In genomic region chr15:98614551-98614950, GRCm38 (mm10) we compare ENCODE assay signal across 10 mouse cellular contexts. TPM values are rescaled to one million over a fixed set of nuclear protein-coding genes. Genes with fewer than 3 reads are reported as not detected.
A peak's percentile ranks its signal among the peaks of the same experiment; 100 is the strongest.
DNase-seq lines count a peak whose midpoint lies in the region; ATAC-seq and TF ChIP-seq lines count a peak whose summit lies in the region.
"Had no signal": no experiment of that assay in that cellular context is flagged by ENCODE, and none has a peak within 500 bp of the region (broad histone marks: within the 10 kb centered on the region; RNA-seq: fewer than 3 reads in every experiment).

No protein-coding gene starts in this region.

- H3K27ac ChIP-seq in liver, postnatal 0 days (ENCODE audit: low read depth): 0 out of 2 replicates have a peak overlapping the region, but pooled peaks have one; percentile 13
- no peak overlapping the region for H3K27ac ChIP-seq in liver, embryonic 11.5 days (ENCODE audit: low read depth, low read length)
- H3K27ac ChIP-seq in hindbrain, postnatal 0 days: no peak overlapping the region
- H3K27ac ChIP-seq in midbrain, embryonic 15.5 days: peak overlapping the region; percentile 42; the same call in 1 of the 2 replicates

- peaks cover 8% of the 10 kb centered on the region for H3K4me1 ChIP-seq in liver, postnatal 0 days (ENCODE audit: insufficient read depth)
- H3K4me1 ChIP-seq in liver, embryonic 11.5 days (replicated peaks; ENCODE audit: control insufficient read depth, insufficient read depth, low read length): peaks cover 8% of the 10 kb centered on the region
- no peaks in the 10 kb centered on the region for H3K4me1 ChIP-seq in hindbrain, postnatal 0 days (ENCODE audit: insufficient read depth, low read length)
- peaks cover 12% of the 10 kb centered on the region for H3K4me1 ChIP-seq in midbrain, embryonic 15.5 days

- 54% methylated on average over 9 of the region's 9 CpGs for WGBS in liver, postnatal 0 days (ENCODE audit: insufficient replicate concordance)
- 76% methylated on average over 9 of the region's 9 CpGs for WGBS in liver, embryonic 11.5 days
- 26% methylated on average over 9 of the region's 9 CpGs for WGBS in hindbrain, postnatal 0 days
- WGBS in midbrain, embryonic 15.5 days: 39% methylated on average over 9 of the region's 9 CpGs

- no peak for TF ChIP-seq EP300 in liver, postnatal 0 days (IDR thresholded peaks at IDR 0.05; ENCODE audit: low read depth)

- peaks cover 7% of the 10 kb centered on the region; the same call in 1 of the 2 replicates for H3K27me3 ChIP-seq in liver, postnatal 0 days (ENCODE audit: insufficient read depth, low read length)
- H3K27me3 ChIP-seq in liver, embryonic 11.5 days (replicated peaks; ENCODE audit: control insufficient read depth, insufficient read depth, low read length): 0 out of 2 replicates have a peak, but pooled peaks cover 2% of the 10 kb centered on the region
- no peaks in the 10 kb centered on the region for H3K27me3 ChIP-seq in hindbrain, postnatal 0 days (ENCODE audit: insufficient read depth, low read length)
- peaks cover 3% of the 10 kb centered on the region; the same call in 1 of the 2 replicates for H3K27me3 ChIP-seq in midbrain, embryonic 15.5 days (replicated peaks)

- H3K9me3 ChIP-seq in liver, postnatal 0 days (ENCODE audit: low read length): no peaks in the 10 kb centered on the region
- no peaks in the 10 kb centered on the region for H3K9me3 ChIP-seq in liver, embryonic 11.5 days (ENCODE audit: control insufficient read depth, low read length)
- H3K9me3 ChIP-seq in hindbrain, postnatal 0 days (ENCODE audit: low read length): no peaks in the 10 kb centered on the region
- H3K9me3 ChIP-seq in midbrain, embryonic 15.5 days: no peaks in the 10 kb centered on the region

- no peak for TF ChIP-seq CTCF in liver, postnatal 0 days (IDR thresholded peaks at IDR 0.05; ENCODE audit: low read depth)
- TF ChIP-seq CTCF in hindbrain, postnatal 0 days (IDR thresholded peaks at IDR 0.05; ENCODE audit: low read depth): no peak

- H3K4me2 ChIP-seq in liver, postnatal 0 days (ENCODE audit: low read depth, low read length): no peak overlapping the region
- H3K4me2 ChIP-seq in liver, embryonic 11.5 days: no peak overlapping the region
- no peak overlapping the region for H3K4me2 ChIP-seq in hindbrain, postnatal 0 days (ENCODE audit: low read depth, low read length)
- no peak overlapping the region for H3K4me2 ChIP-seq in midbrain, embryonic 15.5 days

- no peak overlapping the region for H3K9ac ChIP-seq in liver, postnatal 0 days (replicated peaks)
- H3K9ac ChIP-seq in liver, embryonic 11.5 days (ENCODE audit: low read depth, low read length): no peak overlapping the region
- H3K9ac ChIP-seq in hindbrain, postnatal 0 days (replicated peaks; ENCODE audit: low read length): no peak overlapping the region
- no peak overlapping the region for H3K9ac ChIP-seq in midbrain, embryonic 15.5 days

- H3K36me3 ChIP-seq in liver, postnatal 0 days (replicated peaks; ENCODE audit: insufficient read depth, low read length): no peaks in the 10 kb centered on the region
- H3K36me3 ChIP-seq in liver, embryonic 11.5 days (ENCODE audit: control insufficient read depth, insufficient read depth, low read length): no peaks in the 10 kb centered on the region
- H3K36me3 ChIP-seq in hindbrain, postnatal 0 days (ENCODE audit: insufficient read depth, low read length): no peaks in the 10 kb centered on the region
- no peaks in the 10 kb centered on the region for H3K36me3 ChIP-seq in midbrain, embryonic 15.5 days (replicated peaks)

- no peak overlapping the region for H3K4me3 ChIP-seq in liver, postnatal 0 days (ENCODE audit: low read depth, low read length)
- H3K4me3 ChIP-seq in liver, embryonic 11.5 days (ENCODE audit: low read depth, low read length): no peak overlapping the region
- no peak overlapping the region for H3K4me3 ChIP-seq in hindbrain, postnatal 0 days (ENCODE audit: low read length)
- no peak overlapping the region for H3K4me3 ChIP-seq in midbrain, embryonic 15.5 days

- DNase-seq in cerebellum, adult 11-12 months: no peak
- DNase-seq in liver, postnatal 0 days: peak; percentile 57
- no peak for DNase-seq in liver, embryonic 11.5 days (ENCODE audit: low spot score)
- peak; percentile 58 for DNase-seq in hindbrain, postnatal 0 days (ENCODE audit: low spot score)
- no peak for DNase-seq in layer of hippocampus, adult 9-11 months
- DNase-seq: B cell, adult 2 months had no signal

- 0 out of 2 replicates have a peak, but pooled peaks have one; percentile 56 for ATAC-seq in cerebellum, adult (ENCODE audit: insufficient number of reproducible peaks, low FRiP score, low TSS enrichment)
- ATAC-seq in liver, postnatal 0 days: no peak
- no peak for ATAC-seq in liver, embryonic 11.5 days (replicated peaks; ENCODE audit: low FRiP score)
- no peak for ATAC-seq in hindbrain, postnatal 0 days
- no peak for ATAC-seq in midbrain, embryonic 15.5 days (replicated peaks)
- ATAC-seq in granulocyte monocyte progenitor cell, adult 5-6 weeks (replicated peaks; ENCODE audit: poor library complexity, severe bottlenecking): no peak

RNA-seq across cellular contexts. Expression of gene Adcy6, which starts 4.7 kb away (rescaled TPM):
- polyA plus RNA-seq in liver, postnatal 0 days (2015; fragmentation: Nextera tagmentation; extraction: Ambion mirVana): 5.3 and 7.7 TPM in 2 replicates
- 8.3 and 12.3 TPM in 2 replicates for polyA plus RNA-seq in liver, embryonic 11.5 days (2014; fragmentation: Nextera tagmentation; extraction: Ambion mirVana)
- total RNA-seq in hindbrain, postnatal 0 days (2014; rRNA removed): 35.1 and 43.2 TPM in 2 replicates
- polyA plus RNA-seq in hindbrain, postnatal 0 days (2015; fragmentation: Nextera tagmentation; extraction: Ambion mirVana): 5.8 and 6.2 TPM in 2 replicates
- polyA plus RNA-seq in midbrain, embryonic 15.5 days (2015; fragmentation: Nextera tagmentation; extraction: Ambion mirVana): 14.0 and 15.2 TPM in 2 replicates
- 1.8 and 3.1 TPM in 2 replicates for total RNA-seq in granulocyte monocyte progenitor cell, adult 5-6 weeks (2014; fragmentation: Nextera tagmentation)
- total RNA-seq in granulocyte monocyte progenitor cell, adult 5-6 weeks (2017): 2.1 and 2.9 TPM in 2 replicates

RNA-seq across cellular contexts. Expression of gene Cacnb3, which starts 16.1 kb away (rescaled TPM):
- 0.38 and 0.58 TPM in 2 replicates for polyA plus RNA-seq in liver, postnatal 0 days (2015; fragmentation: Nextera tagmentation; extraction: Ambion mirVana)
- polyA plus RNA-seq in liver, embryonic 11.5 days (2014; fragmentation: Nextera tagmentation; extraction: Ambion mirVana): 13.2 TPM in 2 replicates
- total RNA-seq in hindbrain, postnatal 0 days (2014; rRNA removed): 166 and 183 TPM in 2 replicates
- 75.0 and 83.1 TPM in 2 replicates for polyA plus RNA-seq in hindbrain, postnatal 0 days (2015; fragmentation: Nextera tagmentation; extraction: Ambion mirVana)
- 199 and 201 TPM in 2 replicates for polyA plus RNA-seq in midbrain, embryonic 15.5 days (2015; fragmentation: Nextera tagmentation; extraction: Ambion mirVana)
- not detected in 2 replicates for total RNA-seq in granulocyte monocyte progenitor cell, adult 5-6 weeks (2014; fragmentation: Nextera tagmentation)
- total RNA-seq in granulocyte monocyte progenitor cell, adult 5-6 weeks (2017): not detected in 2 replicates

RNA-seq across cellular contexts. Expression of gene 4930415O20Rik, which starts 43.7 kb away (rescaled TPM):
- not detected in 2 replicates for polyA plus RNA-seq in liver, postnatal 0 days (2015; fragmentation: Nextera tagmentation; extraction: Ambion mirVana)
- 0.55 TPM in 1 of 2 replicates, not detected in the other for polyA plus RNA-seq in liver, embryonic 11.5 days (2014; fragmentation: Nextera tagmentation; extraction: Ambion mirVana)
- total RNA-seq in hindbrain, postnatal 0 days (2014; rRNA removed): not detected in 2 replicates
- polyA plus RNA-seq in hindbrain, postnatal 0 days (2015; fragmentation: Nextera tagmentation; extraction: Ambion mirVana): not detected in 2 replicates
- 0.44 and 0.46 TPM in 2 replicates for polyA plus RNA-seq in midbrain, embryonic 15.5 days (2015; fragmentation: Nextera tagmentation; extraction: Ambion mirVana)
- total RNA-seq in granulocyte monocyte progenitor cell, adult 5-6 weeks (2014; fragmentation: Nextera tagmentation): not detected in 2 replicates
- not detected in 2 replicates for total RNA-seq in granulocyte monocyte progenitor cell, adult 5-6 weeks (2017)
- total RNA-seq: layer of hippocampus, postnatal 10 days had no signal

RNA-seq across cellular contexts. Expression of gene Ccnt1, which starts 43.8 kb away (rescaled TPM):
- polyA plus RNA-seq in liver, postnatal 0 days (2015; fragmentation: Nextera tagmentation; extraction: Ambion mirVana): 14.9 and 17.0 TPM in 2 replicates
- 56.0 and 56.3 TPM in 2 replicates for polyA plus RNA-seq in liver, embryonic 11.5 days (2014; fragmentation: Nextera tagmentation; extraction: Ambion mirVana)
- 31.2 and 42.4 TPM in 2 replicates for total RNA-seq in hindbrain, postnatal 0 days (2014; rRNA removed)
- 42.7 and 42.9 TPM in 2 replicates for polyA plus RNA-seq in hindbrain, postnatal 0 days (2015; fragmentation: Nextera tagmentation; extraction: Ambion mirVana)
- polyA plus RNA-seq in midbrain, embryonic 15.5 days (2015; fragmentation: Nextera tagmentation; extraction: Ambion mirVana): 71.7 and 72.6 TPM in 2 replicates
- total RNA-seq in granulocyte monocyte progenitor cell, adult 5-6 weeks (2014; fragmentation: Nextera tagmentation): 53.4 and 57.0 TPM in 2 replicates
- 57.3 and 70.4 TPM in 2 replicates for total RNA-seq in granulocyte monocyte progenitor cell, adult 5-6 weeks (2017)

RNA-seq across cellular contexts. Expression of gene Ddx23, which starts 48.1 kb away (rescaled TPM):
- polyA plus RNA-seq in liver, postnatal 0 days (2015; fragmentation: Nextera tagmentation; extraction: Ambion mirVana): 4.7 and 9.2 TPM in 2 replicates
- 18.8 and 19.4 TPM in 2 replicates for polyA plus RNA-seq in liver, embryonic 11.5 days (2014; fragmentation: Nextera tagmentation; extraction: Ambion mirVana)
- 52.9 and 68.7 TPM in 2 replicates for total RNA-seq in hindbrain, postnatal 0 days (2014; rRNA removed)
- 20.1 and 23.4 TPM in 2 replicates for polyA plus RNA-seq in hindbrain, postnatal 0 days (2015; fragmentation: Nextera tagmentation; extraction: Ambion mirVana)
- polyA plus RNA-seq in midbrain, embryonic 15.5 days (2015; fragmentation: Nextera tagmentation; extraction: Ambion mirVana): 22.0 and 26.4 TPM in 2 replicates
- 76.1 and 82.1 TPM in 2 replicates for total RNA-seq in granulocyte monocyte progenitor cell, adult 5-6 weeks (2014; fragmentation: Nextera tagmentation)
- total RNA-seq in granulocyte monocyte progenitor cell, adult 5-6 weeks (2017): 79.5 and 103 TPM in 2 replicates

Comparison
In these comparisons a context has a peak if more than half of its experiments do, and no peak if none do; other contexts are left out.
1. DNase-seq: peak in liver, postnatal 0 days (single experiment) and hindbrain, postnatal 0 days (single experiment); none in cerebellum, adult 11-12 months (single experiment), liver, embryonic 11.5 days (single experiment) and layer of hippocampus, adult 9-11 months (single experiment).
2. H3K27ac ChIP-seq: peak in liver, postnatal 0 days (single experiment) and midbrain, embryonic 15.5 days (single experiment); none in liver, embryonic 11.5 days (single experiment) and hindbrain, postnatal 0 days (single experiment).